Comparison of ENCODE assay signal across 38 mouse cellular contexts in the genomic region with DNA sequence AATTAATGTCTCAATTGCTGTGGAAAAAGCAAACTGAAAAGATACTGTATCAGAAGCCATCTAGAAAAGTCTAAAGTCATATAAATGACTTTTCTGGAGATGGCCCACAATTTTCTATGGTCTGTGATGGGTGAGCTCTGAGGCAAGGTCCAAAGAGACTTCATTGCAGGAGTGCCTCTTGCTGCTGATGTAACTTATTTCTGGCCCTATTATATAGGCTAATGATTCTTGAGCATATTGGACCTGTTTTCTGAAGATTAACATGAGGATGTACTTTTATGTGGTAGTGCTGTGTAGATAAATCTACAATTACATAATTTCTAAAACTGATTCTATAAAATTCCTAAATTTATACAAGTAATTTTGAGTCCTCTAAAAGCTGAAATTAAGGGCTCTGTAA. TPM values are rescaled to one million over a fixed set of nuclear protein-coding genes. Genes with fewer than 3 reads are reported as not detected.
"Had no signal": no experiment of that assay in that cellular context is flagged by ENCODE, and none has a peak within 500 bp of the region (broad histone marks: within the 10 kb centered on the region; RNA-seq: fewer than 3 reads in every experiment).

No protein-coding gene starts in this region.

- H3K36me3 ChIP-seq: limb, embryonic 10.5 days; limb, embryonic 12.5 days; limb, embryonic 13.5 days; limb, embryonic 15.5 days; liver, embryonic 12.5 days; liver, embryonic 13.5 days; liver, embryonic 15.5 days; lung, embryonic 15.5 days; midbrain, embryonic 10.5 days; midbrain, embryonic 12.5 days; midbrain, embryonic 13.5 days; midbrain, embryonic 15.5 days; neural tube, embryonic 12.5 days had no signal

- H3K27me3 ChIP-seq: limb, embryonic 12.5 days; limb, embryonic 13.5 days; limb, embryonic 15.5 days; liver, embryonic 12.5 days; liver, embryonic 13.5 days; liver, embryonic 15.5 days; lung, embryonic 15.5 days; megakaryocyte, embryonic 14.5 days; midbrain, embryonic 12.5 days; midbrain, embryonic 13.5 days; midbrain, embryonic 15.5 days; neural tube, embryonic 12.5 days had no signal

- ATAC-seq: liver, embryonic 12.5 days; liver, postnatal 0 days; lung, postnatal 0 days; midbrain, embryonic 13.5 days; midbrain, embryonic 15.5 days; midbrain, embryonic 16.5 days had no signal

- H3K4me2 ChIP-seq: limb, embryonic 12.5 days; limb, embryonic 13.5 days; limb, embryonic 15.5 days; liver, embryonic 11.5 days; liver, embryonic 12.5 days; liver, embryonic 13.5 days; liver, embryonic 15.5 days; lung, embryonic 14.5 days; lung, embryonic 15.5 days; midbrain, embryonic 12.5 days; midbrain, embryonic 13.5 days; midbrain, embryonic 15.5 days; neural tube, embryonic 12.5 days had no signal

- H3K9ac ChIP-seq: limb, embryonic 12.5 days; limb, embryonic 13.5 days; limb, embryonic 15.5 days; liver, embryonic 12.5 days; liver, embryonic 13.5 days; liver, embryonic 14.5 days; liver, embryonic 15.5 days; liver, postnatal 0 days; lung, embryonic 14.5 days; lung, embryonic 15.5 days; midbrain, embryonic 12.5 days; midbrain, embryonic 13.5 days; midbrain, embryonic 15.5 days; neural tube, embryonic 12.5 days had no signal

- DNase-seq: left cerebral cortex, postnatal 4 days; liver; liver, embryonic 13.5 days; liver, postnatal 0 days; lung, adult 18-20 months; lung, adult 2 months; lung, embryonic 14.5 days; lung, postnatal 10 days; lung, postnatal 14 days; lung, postnatal 36 days; lung, postnatal 4 days had no signal

- H3K4me3 ChIP-seq: left cerebral cortex, adult 2 months; limb, embryonic 10.5 days; limb, embryonic 12.5 days; limb, embryonic 13.5 days; limb, embryonic 15.5 days; liver, embryonic 12.5 days; liver, embryonic 13.5 days; liver, embryonic 15.5 days; lung, embryonic 15.5 days; megakaryocyte, embryonic 14.5 days; midbrain, embryonic 10.5 days; midbrain, embryonic 12.5 days; midbrain, embryonic 13.5 days; midbrain, embryonic 15.5 days; myocyte; neural tube, embryonic 12.5 days had no signal

- H3K4me1 ChIP-seq: limb, embryonic 10.5 days; limb, embryonic 12.5 days; limb, embryonic 13.5 days; limb, embryonic 15.5 days; liver, embryonic 12.5 days; liver, embryonic 13.5 days; liver, embryonic 15.5 days; lung, embryonic 15.5 days; megakaryocyte, embryonic 14.5 days; midbrain, embryonic 10.5 days; midbrain, embryonic 12.5 days; midbrain, embryonic 13.5 days; midbrain, embryonic 15.5 days; neural tube, embryonic 12.5 days had no signal

- H3K27ac ChIP-seq: left cerebral cortex, adult 2 months; limb, embryonic 10.5 days; limb, embryonic 12.5 days; limb, embryonic 13.5 days; limb, embryonic 15.5 days; liver, embryonic 12.5 days; liver, embryonic 13.5 days; liver, embryonic 14.5 days; liver, embryonic 15.5 days; lung, embryonic 15.5 days; macrophage; midbrain, embryonic 10.5 days; midbrain, embryonic 12.5 days; midbrain, embryonic 13.5 days; midbrain, embryonic 15.5 days; neural tube, embryonic 12.5 days had no signal

- H3K9me3 ChIP-seq: limb, embryonic 10.5 days; limb, embryonic 12.5 days; limb, embryonic 13.5 days; limb, embryonic 15.5 days; liver, embryonic 12.5 days; liver, embryonic 13.5 days; liver, embryonic 15.5 days; lung, embryonic 15.5 days; megakaryocyte, embryonic 14.5 days; midbrain, embryonic 10.5 days; midbrain, embryonic 12.5 days; midbrain, embryonic 13.5 days; midbrain, embryonic 15.5 days; neural tube, embryonic 12.5 days had no signal

RNA-seq across cellular contexts. Expression of gene Gm8298, which starts 47.7 kb away (rescaled TPM):
- polyA plus RNA-seq: limb, embryonic 10.5 days; limb, embryonic 11.5 days; limb, embryonic 12.5 days; limb, embryonic 13.5 days; limb, embryonic 14.5 days; limb, embryonic 15.5 days; liver, adult 2 months; liver, embryonic 11.5 days; liver, embryonic 12.5 days; liver, embryonic 13.5 days; liver, embryonic 14.5 days; liver, embryonic 15.5 days; liver, embryonic 16.5 days; liver, postnatal 0 days; lung, adult 2 months; lung, embryonic 14.5 days; lung, embryonic 15.5 days; lung, embryonic 16.5 days; lung, postnatal 0 days; macrophage; midbrain, embryonic 10.5 days; midbrain, embryonic 12.5 days; midbrain, embryonic 13.5 days; midbrain, embryonic 15.5 days; midbrain, embryonic 16.5 days; midbrain, postnatal 0 days; myocyte; neural tube, embryonic 11.5 days; neural tube, embryonic 12.5 days had no signal
